Mouse (Mus musculus): ENCODE data around the gene Bcas1. TPM values are rescaled to one million over a fixed set of nuclear protein-coding genes. Genes with fewer than 3 reads are reported as not detected.

Gene Bcas1
- polyA plus RNA-seq, 1 experiment from 2014 or later: 0.33 TPM

DNA sequence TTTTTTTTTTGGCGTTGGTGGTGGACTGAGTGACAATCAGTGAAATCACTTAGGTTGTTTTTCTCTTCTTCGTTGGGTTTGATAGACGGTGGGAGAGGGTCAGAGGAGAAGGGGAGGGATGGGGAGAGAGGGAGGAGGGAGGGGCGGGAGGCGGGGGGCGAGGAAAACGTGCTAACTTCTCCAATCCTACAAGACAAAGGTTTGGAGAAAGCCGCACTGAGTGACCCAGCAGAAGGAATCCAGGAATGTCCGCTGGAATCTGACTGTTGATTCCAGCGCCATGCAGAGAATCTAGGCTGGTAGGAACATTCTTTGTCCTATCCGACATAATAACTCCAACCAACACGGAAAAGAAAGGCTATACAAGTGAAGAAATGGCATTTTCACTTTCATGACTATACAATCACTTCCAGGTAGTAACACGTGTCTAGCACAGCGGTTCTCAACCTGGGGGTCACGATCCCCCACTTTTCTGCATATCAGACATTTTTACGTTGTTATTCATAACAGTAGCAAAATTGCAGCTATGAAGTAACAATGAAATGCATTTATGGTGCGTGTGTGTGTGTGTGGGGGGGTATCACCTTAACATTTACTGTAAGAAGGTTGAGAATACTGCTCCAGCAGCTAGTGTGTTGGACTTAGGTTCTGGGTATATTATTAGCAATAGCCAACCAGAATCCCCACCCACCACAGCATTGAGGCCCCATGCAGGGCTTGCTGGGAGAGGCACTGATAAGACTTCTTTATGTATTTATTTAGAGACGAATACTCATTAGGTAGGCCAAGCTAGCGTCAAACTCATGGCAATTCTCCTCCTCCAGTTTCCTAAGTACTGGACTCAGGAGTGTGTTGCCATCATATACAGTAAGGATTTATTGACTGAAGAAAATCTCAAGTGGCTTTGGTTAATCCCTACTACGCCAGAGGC is 107.8 kb downstream of the Bcas1 start:
- no peaks in the 10 kb centered on the region for H3K9me3 ChIP-seq (ENCODE audit: control insufficient read depth, low read length)
- peak overlapping the region; percentile 72 for H3K4me2 ChIP-seq (ENCODE audit: low read depth, low read length, severe bottlenecking)
- H3K9ac ChIP-seq (ENCODE audit: low read length): peak overlapping the region; percentile 60
- peak overlapping the region; percentile 33 for H3K4me3 ChIP-seq (ENCODE audit: low read depth, low read length)
- peak overlapping the region; percentile 48; the same call in 1 of the 2 replicates for H3K27ac ChIP-seq (ENCODE audit: low read depth, low read length)
- H3K27me3 ChIP-seq (ENCODE audit: control insufficient read depth, insufficient read depth, low read length): no peaks in the 10 kb centered on the region; the same call in 1 of the 2 replicates
- H3K36me3 ChIP-seq (ENCODE audit: control insufficient read depth, insufficient read depth, low read length): no peaks in the 10 kb centered on the region
- DNase-seq (ENCODE audit: low spot score): peak; percentile 71
- ATAC-seq (replicated peaks; ENCODE audit: low FRiP score): peak; percentile 16
- H3K4me1 ChIP-seq (replicated peaks; ENCODE audit: control insufficient read depth, insufficient read depth, low read length): peaks cover 2% of the 10 kb centered on the region; the same call in 1 of the 2 replicates
- 27% methylated on average over 19 of the region's 20 CpGs for WGBS

DNA sequence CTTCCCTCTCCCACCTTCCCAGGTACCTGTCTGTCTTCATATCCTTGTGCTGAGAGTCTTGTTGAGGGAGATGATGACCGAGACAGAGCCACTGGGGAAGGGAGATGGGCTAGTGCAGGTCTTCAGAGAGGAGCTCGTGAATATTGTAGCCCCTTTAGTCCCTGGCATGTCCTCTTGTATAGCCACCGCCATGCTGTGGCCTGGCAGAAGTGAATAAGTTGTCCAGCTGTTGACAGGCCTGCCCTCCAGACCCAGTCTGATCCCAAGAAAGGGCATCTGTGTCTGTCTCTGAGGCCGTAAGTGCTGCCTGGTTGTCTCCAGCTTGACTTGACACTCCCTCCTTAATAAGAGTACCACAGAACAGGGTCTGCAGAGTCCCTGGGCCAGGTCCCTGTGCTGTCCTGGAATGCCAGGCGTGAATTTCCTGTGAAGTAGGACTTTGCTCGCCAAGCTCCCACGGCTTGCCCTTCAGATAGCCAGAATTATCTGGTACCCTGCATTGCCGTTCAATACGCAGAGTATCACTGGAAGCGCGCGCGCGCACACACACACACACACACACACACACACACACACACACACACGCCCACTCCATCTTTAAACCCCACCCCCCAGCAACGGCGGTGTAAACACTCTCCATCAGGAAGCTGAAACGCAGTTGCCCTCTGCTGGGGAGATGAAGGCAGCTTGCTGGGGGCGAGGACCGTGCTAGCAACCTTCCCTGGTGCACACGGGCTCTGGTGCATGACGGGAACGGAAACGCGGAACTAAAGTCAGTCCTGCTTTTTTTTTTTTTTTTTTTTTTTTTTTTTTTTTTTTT is 108.7 kb downstream of the Bcas1 start:
- H3K4me2 ChIP-seq (ENCODE audit: low read depth, low read length, severe bottlenecking): peak overlapping the region; percentile 72; the same call in 1 of the 2 replicates
- H3K9me3 ChIP-seq (ENCODE audit: control insufficient read depth, low read length): no peaks in the 10 kb centered on the region
- 9% methylated on average over 25 of the region's 25 CpGs for WGBS
- H3K4me1 ChIP-seq (replicated peaks; ENCODE audit: control insufficient read depth, insufficient read depth, low read length): peaks cover 2% of the 10 kb centered on the region; the same call in 1 of the 2 replicates
- no peaks in the 10 kb centered on the region for H3K36me3 ChIP-seq (ENCODE audit: control insufficient read depth, insufficient read depth, low read length)
- peak overlapping the region; percentile 33 for H3K4me3 ChIP-seq (ENCODE audit: low read depth, low read length)
- peak overlapping the region; percentile 33 for H3K9ac ChIP-seq (ENCODE audit: low read length)
- ATAC-seq (replicated peaks; ENCODE audit: low FRiP score) (peak; percentile 94), DNase-seq (ENCODE audit: low spot score) (peak; percentile 93)
- no peak overlapping the region for H3K27ac ChIP-seq (ENCODE audit: low read depth, low read length)
- H3K27me3 ChIP-seq (ENCODE audit: control insufficient read depth, insufficient read depth, low read length): no peaks in the 10 kb centered on the region; the same call in 1 of the 2 replicates

DNA sequence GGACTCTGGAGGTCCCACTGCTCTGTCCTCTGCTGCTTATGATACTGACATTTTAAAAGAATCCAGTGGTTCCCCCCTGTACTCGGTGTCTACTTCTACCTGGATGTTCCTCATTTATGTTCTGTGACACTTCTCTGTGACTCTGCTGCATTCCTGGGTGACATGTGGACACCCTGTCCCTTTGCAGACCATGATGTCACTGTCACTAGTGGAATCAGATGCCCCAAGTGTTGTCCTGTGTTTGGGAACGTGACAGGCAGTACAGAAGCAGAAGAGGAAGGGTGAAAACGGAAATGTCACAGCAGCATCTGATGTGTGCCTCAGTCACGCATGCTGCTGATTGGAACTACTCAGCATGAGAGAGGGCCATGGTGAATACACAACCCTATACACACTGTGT is 110.9 kb downstream of the Bcas1 start:
- peaks cover 2% of the 10 kb centered on the region; the same call in 1 of the 2 replicates for H3K4me1 ChIP-seq (replicated peaks; ENCODE audit: control insufficient read depth, insufficient read depth, low read length)
- WGBS: 90% methylated on average over 4 of the region's 4 CpGs
- DNase-seq (ENCODE audit: low spot score) (no peak), ATAC-seq (replicated peaks; ENCODE audit: low FRiP score) (no peak)
- no peak overlapping the region for H3K4me2 ChIP-seq (ENCODE audit: low read depth, low read length, severe bottlenecking)
- H3K9ac ChIP-seq (ENCODE audit: low read length): no peak overlapping the region
- no peak overlapping the region for H3K4me3 ChIP-seq (ENCODE audit: low read depth, low read length)
- H3K9me3 ChIP-seq (ENCODE audit: control insufficient read depth, low read length): no peaks in the 10 kb centered on the region
- no peaks in the 10 kb centered on the region for H3K36me3 ChIP-seq (ENCODE audit: control insufficient read depth, insufficient read depth, low read length)
- no peaks in the 10 kb centered on the region for H3K27me3 ChIP-seq (ENCODE audit: control insufficient read depth, insufficient read depth, low read length)
- no peak overlapping the region for H3K27ac ChIP-seq (ENCODE audit: low read depth, low read length)

DNA sequence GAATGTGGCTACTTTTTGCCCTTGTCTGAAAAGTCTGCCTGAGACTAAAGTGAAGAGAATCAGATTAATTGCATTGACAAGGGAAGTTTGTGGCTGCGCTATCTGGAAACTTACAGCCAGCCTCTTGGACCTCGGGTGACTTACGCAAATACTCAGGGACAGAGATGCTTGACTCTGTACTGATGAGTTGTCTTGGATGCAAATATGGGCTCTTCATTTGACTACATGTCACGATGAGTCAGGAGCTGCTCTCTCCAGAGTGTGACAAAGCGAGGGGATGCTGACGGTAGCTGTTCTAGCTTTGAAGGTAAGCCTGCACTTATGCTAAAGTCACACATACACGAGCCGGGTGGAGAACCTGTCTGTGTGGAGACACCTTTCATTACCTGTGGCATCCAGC is 111.3 kb downstream of the Bcas1 start:
- H3K4me2 ChIP-seq (ENCODE audit: low read depth, low read length, severe bottlenecking): no peak overlapping the region
- no peaks in the 10 kb centered on the region for H3K27me3 ChIP-seq (ENCODE audit: control insufficient read depth, insufficient read depth, low read length)
- H3K9ac ChIP-seq (ENCODE audit: low read length): no peak overlapping the region
- peaks cover 2% of the 10 kb centered on the region; the same call in 1 of the 2 replicates for H3K4me1 ChIP-seq (replicated peaks; ENCODE audit: control insufficient read depth, insufficient read depth, low read length)
- no peak overlapping the region for H3K4me3 ChIP-seq (ENCODE audit: low read depth, low read length)
- H3K36me3 ChIP-seq (ENCODE audit: control insufficient read depth, insufficient read depth, low read length): no peaks in the 10 kb centered on the region
- 94% methylated on average over 8 of the region's 8 CpGs for WGBS
- no peak for DNase-seq (ENCODE audit: low spot score)
- ATAC-seq (replicated peaks; ENCODE audit: low FRiP score): no peak
- no peaks in the 10 kb centered on the region for H3K9me3 ChIP-seq (ENCODE audit: control insufficient read depth, low read length)
- no peak overlapping the region for H3K27ac ChIP-seq (ENCODE audit: low read depth, low read length)

DNA sequence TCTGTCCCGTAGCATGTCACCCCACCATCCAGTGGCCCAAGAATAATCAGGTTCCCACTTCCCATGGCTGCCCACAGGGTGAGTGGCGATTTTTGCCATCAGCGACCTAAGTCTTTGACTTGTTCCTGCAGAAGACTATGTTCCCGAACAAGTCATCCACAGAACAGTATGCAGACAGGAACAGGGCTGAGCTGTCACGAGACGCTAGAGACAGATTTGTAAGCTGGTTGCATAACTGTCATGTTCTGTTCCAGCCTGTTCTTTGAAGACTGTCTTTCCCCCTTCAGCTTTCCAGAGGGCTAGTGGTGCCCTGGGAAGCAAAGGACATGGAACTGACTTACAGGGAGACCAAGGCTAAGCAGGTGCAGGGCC is 116.7 kb downstream of the Bcas1 start:
- H3K4me1 ChIP-seq (replicated peaks; ENCODE audit: control insufficient read depth, insufficient read depth, low read length): no peaks in the 10 kb centered on the region
- H3K27ac ChIP-seq (ENCODE audit: low read depth, low read length): no peak overlapping the region
- H3K9me3 ChIP-seq (ENCODE audit: control insufficient read depth, low read length): no peaks in the 10 kb centered on the region
- ATAC-seq (replicated peaks; ENCODE audit: low FRiP score) (no peak), DNase-seq (ENCODE audit: low spot score) (no peak)
- 88% methylated on average over 6 of the region's 6 CpGs for WGBS
- H3K36me3 ChIP-seq (ENCODE audit: control insufficient read depth, insufficient read depth, low read length): no peaks in the 10 kb centered on the region
- no peak overlapping the region for H3K9ac ChIP-seq (ENCODE audit: low read length)
- H3K4me2 ChIP-seq (ENCODE audit: low read depth, low read length, severe bottlenecking): no peak overlapping the region
- H3K4me3 ChIP-seq (ENCODE audit: low read depth, low read length): no peak overlapping the region
- H3K27me3 ChIP-seq (ENCODE audit: control insufficient read depth, insufficient read depth, low read length): no peaks in the 10 kb centered on the region

DNA sequence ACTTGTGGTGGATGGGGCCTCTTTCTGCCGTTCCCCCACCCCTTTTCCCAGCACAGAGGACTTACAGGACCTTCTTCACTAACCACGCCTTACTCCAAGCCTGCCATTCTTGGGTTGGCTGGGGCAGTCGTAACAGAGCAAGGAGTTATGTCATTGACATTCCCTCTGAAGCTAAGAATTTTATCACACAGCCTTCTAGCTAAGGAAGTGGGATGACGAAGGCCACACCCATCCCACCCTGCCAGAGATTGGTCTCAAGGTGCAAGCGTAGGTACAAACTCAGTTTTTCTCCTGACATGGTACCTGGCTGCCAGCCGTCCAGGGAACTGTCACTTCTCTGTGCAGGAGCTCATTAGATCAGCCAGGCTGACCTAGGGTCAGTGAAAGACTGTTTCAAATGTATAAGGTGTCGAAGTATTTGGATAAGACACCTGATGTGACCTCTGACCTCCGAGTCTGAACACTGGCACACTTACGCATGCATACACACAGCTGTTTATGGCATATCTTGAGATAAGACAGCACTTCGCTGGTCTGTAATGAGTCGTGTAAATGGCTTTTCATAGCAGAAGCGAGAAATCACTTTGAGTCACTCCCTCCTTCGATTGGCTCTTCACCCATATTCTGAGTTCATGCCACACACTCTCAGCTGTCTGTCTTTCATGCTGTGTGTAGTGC is 117.2 kb downstream of the Bcas1 start:
- Histone ChIP-seq H3K4me1 (replicated peaks; ENCODE audit: control insufficient read depth, insufficient read depth, low read length) (no peaks in the 10 kb centered on the region), H3K4me2 (ENCODE audit: low read depth, low read length, severe bottlenecking) (no peak overlapping the region), H3K9me3 (ENCODE audit: control insufficient read depth, low read length) (no peaks in the 10 kb centered on the region), H3K9ac (ENCODE audit: low read length) (no peak overlapping the region), H3K36me3 (ENCODE audit: control insufficient read depth, insufficient read depth, low read length) (no peaks in the 10 kb centered on the region), H3K4me3 (ENCODE audit: low read depth, low read length) (no peak overlapping the region), H3K27me3 (ENCODE audit: control insufficient read depth, insufficient read depth, low read length) (no peaks in the 10 kb centered on the region), H3K27ac (ENCODE audit: low read depth, low read length) (no peak overlapping the region)
- WGBS: 85% methylated on average over 13 of the region's 13 CpGs
- ATAC-seq (replicated peaks; ENCODE audit: low FRiP score) (no peak), DNase-seq (ENCODE audit: low spot score) (no peak)

DNA sequence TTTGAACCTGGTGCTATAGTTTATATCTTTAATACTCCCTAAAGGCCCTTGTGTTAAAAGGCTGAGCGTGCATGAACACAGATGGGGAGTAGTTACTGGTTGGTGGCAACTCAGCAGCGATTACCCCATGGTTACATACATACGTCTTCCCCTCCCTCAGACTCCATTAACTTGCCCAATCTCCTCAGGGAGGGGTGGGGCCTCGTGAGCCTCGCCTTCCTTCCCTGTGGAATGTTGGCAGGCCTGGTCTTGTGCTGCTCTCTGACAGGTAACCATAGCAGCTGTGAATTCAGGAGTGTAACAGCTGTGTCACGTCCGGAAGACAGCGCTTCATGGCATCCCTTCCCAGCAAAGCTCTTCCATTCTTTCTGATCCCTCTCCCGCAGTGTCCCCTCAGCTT is 118.7 kb downstream of the Bcas1 start:
- Histone ChIP-seq H3K4me3 (ENCODE audit: low read depth, low read length) (no peak overlapping the region), H3K9ac (ENCODE audit: low read length) (no peak overlapping the region), H3K27ac (ENCODE audit: low read depth, low read length) (no peak overlapping the region), H3K27me3 (ENCODE audit: control insufficient read depth, insufficient read depth, low read length) (no peaks in the 10 kb centered on the region), H3K36me3 (ENCODE audit: control insufficient read depth, insufficient read depth, low read length) (no peaks in the 10 kb centered on the region), H3K9me3 (ENCODE audit: control insufficient read depth, low read length) (no peaks in the 10 kb centered on the region), H3K4me1 (replicated peaks; ENCODE audit: control insufficient read depth, insufficient read depth, low read length) (no peaks in the 10 kb centered on the region), H3K4me2 (ENCODE audit: low read depth, low read length, severe bottlenecking) (no peak overlapping the region)
- ATAC-seq (replicated peaks; ENCODE audit: low FRiP score) (no peak), DNase-seq (ENCODE audit: low spot score) (no peak)
- WGBS: 67% methylated on average over 9 of the region's 9 CpGs
